Mouse (Mus musculus) midbrain, embryonic 12.5 days (tissue): ENCODE data around the gene Olfr96. TPM values are rescaled to one million over a fixed set of nuclear protein-coding genes. Genes with fewer than 3 reads are reported as not detected.
A peak's percentile ranks its signal among the peaks of the same experiment; 100 is the strongest.
"Not testable (repeated sequence)": the region's sequence is repeated elsewhere in the genome, so short reads cannot be mapped to it uniquely, and the experiment has no call there.

ENCODE experiments used
- ATAC-seq: fragments of 200-750 bp; cut with Nextera tagmentation; 2 replicates; pipeline ENCODE4 v1.8.0; 2017; ENCODE audit warnings: low read depth, moderate TSS enrichment, moderate library complexity; ENCODE audit not compliant: low FRiP score
- H3K27ac ChIP-seq: fragments of 300-500 bp; sonication (generic); replicated peaks from 2 replicates; pipeline ENCODE4 v1.5.1; 2016; ENCODE audit warnings: mild to moderate bottlenecking
- H3K27me3 ChIP-seq: fragments of 300-500 bp; sonication (generic); 2 replicates; pipeline ENCODE4 v1.6.1; 2016; ENCODE audit warnings: mild to moderate bottlenecking
- H3K36me3 ChIP-seq: fragments of 300-500 bp; sonication (generic); 2 replicates; pipeline ENCODE4 v1.6.1; 2016
- H3K4me1 ChIP-seq: fragments of 300-500 bp; sonication (generic); 2 replicates; pipeline ENCODE4 v1.6.1; 2016
- H3K4me2 ChIP-seq: fragments of 300-500 bp; sonication (generic); replicated peaks from 2 replicates; pipeline ENCODE4 v1.6.1; 2016; ENCODE audit warnings: mild to moderate bottlenecking, moderate library complexity
- H3K4me3 ChIP-seq: fragments of 300-500 bp; sonication (generic); 2 replicates; pipeline ENCODE4 v1.5.1; 2016; ENCODE audit warnings: mild to moderate bottlenecking
- H3K9ac ChIP-seq: fragments of 300-500 bp; sonication (generic); replicated peaks from 2 replicates; pipeline ENCODE4 v1.6.1; 2016; ENCODE audit warnings: mild to moderate bottlenecking, moderate library complexity
- H3K9me3 ChIP-seq: fragments of 300-500 bp; sonication (generic); 2 replicates; pipeline ENCODE4 v1.6.1; 2016; ENCODE audit warnings: mild to moderate bottlenecking
- WGBS: fragments of 180-500 bp; shearing (Covaris S2); methylation state at CpG from one replicate; pipeline ENCODE4 v1.1.7; 2016; 5-methylcytosine and 5-hydroxymethylcytosine counted together
- polyA plus RNA-seq: library from polyadenylated mRNA; unstranded; fragments of >200 nt; fragmentation: Nextera tagmentation; extraction: Ambion mirVana; gene quantifications from 2 replicates; pipeline ENCODE4 v1.2.1, GENCODE M21; 2016

Olfr96 gene
- polyA plus RNA-seq, 1 experiment from 2014 or later, result not detected

- Histone ChIP-seq H3K27ac (no peak within 1 kb of the TSS), H3K9ac (no peak within 1 kb of the TSS), H3K4me3 (no peak within 1 kb of the TSS), H3K36me3 (no peaks in the 10 kb centered on the region), H3K9me3 (no peaks in the 10 kb centered on the region), H3K4me2 (no peak within 1 kb of the TSS), H3K4me1 (peaks cover 7% of the 10 kb centered on the region; the same call in 1 of the 2 replicates), H3K27me3 (peaks cover 17% of the 10 kb centered on the region)
- no peak for ATAC-seq
- WGBS, result 77% methylated on average over 3 of the region's 3 CpGs
Measured at GRCm38 (mm10) chr17:37213018-37213417, 6.9 kb upstream of the Olfr96 start, which contains the start of gene Olfr95. TSS of gene Olfr95 (minus strand) at chr17:37213118.

- H3K9me3 ChIP-seq, result no peaks in the 10 kb centered on the region
- H3K4me1 ChIP-seq, result no peaks in the 10 kb centered on the region
- no peak overlapping the region for H3K4me2 ChIP-seq
- 85% methylated on average over 3 of the region's 3 CpGs for WGBS
- ATAC-seq, result no peak
- H3K9ac ChIP-seq, result no peak overlapping the region
- H3K27me3 ChIP-seq, result no peaks in the 10 kb centered on the region
- no peak overlapping the region for H3K27ac ChIP-seq
- no peaks in the 10 kb centered on the region for H3K36me3 ChIP-seq
- H3K4me3 ChIP-seq, result no peak overlapping the region
Measured at GRCm38 (mm10) chr17:37218486-37218885, 1.5 kb upstream of the Olfr96 start.

GRCm38 (mm10) chr17:37221879-37222278, 1.9 kb downstream of the Olfr96 start:
- no peak for ATAC-seq
- WGBS, result 32% methylated on average over 1 of the region's 1 CpGs
- H3K27me3 ChIP-seq, result no peaks in the 10 kb centered on the region
- H3K9ac ChIP-seq, result no peak overlapping the region
- no peak overlapping the region for H3K4me3 ChIP-seq
- no peaks in the 10 kb centered on the region for H3K4me1 ChIP-seq
- no peaks in the 10 kb centered on the region for H3K9me3 ChIP-seq
- H3K4me2 ChIP-seq, result no peak overlapping the region
- no peak overlapping the region for H3K27ac ChIP-seq
- H3K36me3 ChIP-seq, result no peaks in the 10 kb centered on the region

GRCm38 (mm10) chr17:37237230-37237629, 17.3 kb downstream of the Olfr96 start, which contains the start of gene Olfr97:
TSS of gene Olfr97 (minus strand) at chr17:37237330.
- 94% methylated on average over 2 of the region's 2 CpGs for WGBS
- not testable (repeated sequence) for ATAC-seq, H3K36me3 ChIP-seq, H3K4me1 ChIP-seq, H3K27ac ChIP-seq, H3K4me2 ChIP-seq, H3K27me3 ChIP-seq, H3K9ac ChIP-seq, H3K4me3 ChIP-seq, H3K9me3 ChIP-seq

GRCm38 (mm10) chr17:37242198-37242597, 22.3 kb downstream of the Olfr96 start:
- Histone ChIP-seq H3K9me3 (no peaks in the 10 kb centered on the region), H3K36me3 (no peaks in the 10 kb centered on the region), H3K4me2 (no peak overlapping the region), H3K27me3 (no peaks in the 10 kb centered on the region), H3K4me1 (no peaks in the 10 kb centered on the region), H3K9ac (no peak overlapping the region), H3K27ac (no peak overlapping the region), H3K4me3 (no peak overlapping the region)
- ATAC-seq, result no peak
- WGBS, result 52% methylated on average over 3 of the region's 3 CpGs

- H3K27ac ChIP-seq, result no peak overlapping the region
- H3K9me3 ChIP-seq, result no peaks in the 10 kb centered on the region
- H3K4me1 ChIP-seq, result no peaks in the 10 kb centered on the region
- no peak for ATAC-seq
- no peaks in the 10 kb centered on the region for H3K27me3 ChIP-seq
- no peak overlapping the region for H3K4me2 ChIP-seq
- no peak overlapping the region for H3K9ac ChIP-seq
- no peaks in the 10 kb centered on the region for H3K36me3 ChIP-seq
- H3K4me3 ChIP-seq, result no peak overlapping the region
- 37% methylated on average over 5 of the region's 5 CpGs for WGBS
Measured at GRCm38 (mm10) chr17:37246715-37247114, 26.8 kb downstream of the Olfr96 start.

GRCm38 (mm10) chr17:37249460-37249859, 29.5 kb downstream of the Olfr96 start:
- Histone ChIP-seq H3K27ac (no peak overlapping the region), H3K9ac (no peak overlapping the region), H3K9me3 (no peaks in the 10 kb centered on the region), H3K4me1 (no peaks in the 10 kb centered on the region), H3K36me3 (no peaks in the 10 kb centered on the region), H3K27me3 (no peaks in the 10 kb centered on the region), H3K4me2 (no peak overlapping the region), H3K4me3 (no peak overlapping the region)
- ATAC-seq, result no peak

GRCm38 (mm10) chr17:37250544-37250943, 30.6 kb downstream of the Olfr96 start:
- no peak for ATAC-seq
- Histone ChIP-seq H3K27me3 (no peaks in the 10 kb centered on the region), H3K36me3 (no peaks in the 10 kb centered on the region), H3K27ac (no peak overlapping the region), H3K4me2 (no peak overlapping the region), H3K4me1 (no peaks in the 10 kb centered on the region), H3K4me3 (no peak overlapping the region), H3K9me3 (no peaks in the 10 kb centered on the region), H3K9ac (no peak overlapping the region)
- 4% methylated on average over 1 of the region's 1 CpGs for whole genome bisulfite sequencing

- no peak within 1 kb of the TSS for H3K27ac ChIP-seq
- 80% methylated on average over 1 of the region's 1 CpGs for WGBS
- H3K4me3 ChIP-seq, result no peak within 1 kb of the TSS
- no peaks in the 10 kb centered on the region for H3K4me1 ChIP-seq
- no peak for ATAC-seq
- H3K36me3 ChIP-seq, result no peaks in the 10 kb centered on the region
- H3K27me3 ChIP-seq, result no peaks in the 10 kb centered on the region
- no peak within 1 kb of the TSS for H3K9ac ChIP-seq
- no peaks in the 10 kb centered on the region for H3K9me3 ChIP-seq
- H3K4me2 ChIP-seq, result no peak within 1 kb of the TSS
Measured at GRCm38 (mm10) chr17:37263626-37264025, 43.7 kb downstream of the Olfr96 start, which contains the start of gene Olfr98. TSS of gene Olfr98 (minus strand) at chr17:37263749.

- peaks cover 6% of the 10 kb centered on the region; the same call in 1 of the 2 replicates for H3K27me3 ChIP-seq
- no peaks in the 10 kb centered on the region for H3K9me3 ChIP-seq
- H3K9ac ChIP-seq, result peak within 1 kb of the TSS; percentile 40; the same call in 1 of the 2 replicates
- ATAC-seq, result peak; percentile 96
- WGBS, result 5% methylated on average over 26 of the region's 26 CpGs
- no peaks in the 10 kb centered on the region for H3K4me1 ChIP-seq
- H3K4me2 ChIP-seq, result peak within 1 kb of the TSS; percentile 76
- H3K4me3 ChIP-seq, result peak within 1 kb of the TSS; percentile 49
- no peaks in the 10 kb centered on the region for H3K36me3 ChIP-seq
- no peak within 1 kb of the TSS for H3K27ac ChIP-seq
Measured at GRCm38 (mm10) chr17:37270058-37270701, 50.2 kb downstream of the Olfr96 start, which contains the start of gene H2-M3. TSS of gene H2-M3 (plus strand) at chr17:37270220.

- Histone ChIP-seq H3K36me3 (no peaks in the 10 kb centered on the region), H3K4me1 (no peaks in the 10 kb centered on the region), H3K4me3 (peak overlapping the region; percentile 49), H3K4me2 (peak overlapping the region; percentile 76), H3K27ac (no peak overlapping the region), H3K27me3 (peaks cover 6% of the 10 kb centered on the region; the same call in 1 of the 2 replicates), H3K9me3 (no peaks in the 10 kb centered on the region), H3K9ac (no peak overlapping the region)
- peak; percentile 35; the same call in 1 of the 2 replicates for ATAC-seq
- 66% methylated on average over 8 of the region's 8 CpGs for WGBS
Measured at GRCm38 (mm10) chr17:37270702-37271092, 50.8 kb downstream of the Olfr96 start.

GRCm38 (mm10) chr17:37275626-37276248, 55.8 kb downstream of the Olfr96 start:
- no peaks in the 10 kb centered on the region for H3K36me3 ChIP-seq
- no peaks in the 10 kb centered on the region for H3K4me1 ChIP-seq
- H3K27me3 ChIP-seq, result peaks cover 3% of the 10 kb centered on the region; the same call in 1 of the 2 replicates
- no peak overlapping the region for H3K4me2 ChIP-seq
- H3K9ac ChIP-seq, result no peak overlapping the region
- no peak overlapping the region for H3K4me3 ChIP-seq
- WGBS, result 84% methylated on average over 2 of the region's 2 CpGs
- no peak for ATAC-seq
- H3K9me3 ChIP-seq, result no peaks in the 10 kb centered on the region
- H3K27ac ChIP-seq, result no peak overlapping the region
